Mouse (Mus musculus) myocyte (in vitro differentiated cells): ENCODE data around the gene Abhd2. TPM values are rescaled to one million over a fixed set of nuclear protein-coding genes. Genes with fewer than 3 reads are reported as not detected.

Experiments used
- H3K27me3 ChIP-seq: one replicate; pipeline ENCODE4 v1.6.1; 2011; ENCODE audit not compliant: control insufficient read depth, insufficient read depth, insufficient read length
- H3K36me3 ChIP-seq: one replicate; pipeline ENCODE4 v1.6.1; 2011; ENCODE audit not compliant: control insufficient read depth, insufficient read depth
- H3K4me2 ChIP-seq: one replicate; pipeline ENCODE4 v1.6.1; 2011; ENCODE audit warnings: low read depth, control low read depth
- H3K4me3 ChIP-seq: one replicate; pipeline ENCODE4 v1.5.1; 2011; ENCODE audit warnings: mild to moderate bottlenecking, control low read depth, moderate library complexity
- H3K79me2 ChIP-seq: one replicate; pipeline ENCODE4 v1.6.1; 2011; ENCODE audit not compliant: control insufficient read depth, insufficient read depth
- H3ac ChIP-seq: one replicate; pipeline ENCODE4 v1.6.1; 2011; ENCODE audit not compliant: control insufficient read depth, insufficient read length
- CEBPB ChIP-seq: IDR thresholded peaks from 2 replicates; pipeline ENCODE4 v1.6.1; 2011; ENCODE audit warnings: mild to moderate bottlenecking, moderate library complexity; ENCODE audit not compliant: poor library complexity, insufficient read depth, severe bottlenecking
- E2F4 ChIP-seq: IDR thresholded peaks from one replicate; pipeline ENCODE4 v1.6.1; 2011; ENCODE audit warnings: mild to moderate bottlenecking, control low read depth, moderate library complexity; ENCODE audit not compliant: insufficient read depth
- MAX ChIP-seq: IDR thresholded peaks from one replicate; pipeline ENCODE4 v1.6.1; 2011; ENCODE audit warnings: low read depth, mild to moderate bottlenecking, control low read depth
- MYOD1 ChIP-seq, 3 experiments: IDR thresholded peaks; one replicate each; pipeline ENCODE4 v1.6.1; 2011; ENCODE audit warnings: control low read depth in 2 of 3, low read depth in 2 of 3, mild to moderate bottlenecking in 2 of 3, moderate library complexity in 1 of 3; ENCODE audit not compliant: insufficient read length in 2 of 3, control insufficient read depth in 1 of 3
- MYOG ChIP-seq, 3 experiments: IDR thresholded peaks; one replicate each; pipeline ENCODE4 v1.6.1; 2011; ENCODE audit warnings: control low read depth in 2 of 3, low read depth in 2 of 3, mild to moderate bottlenecking in 2 of 3; ENCODE audit not compliant: insufficient read length in 2 of 3, control insufficient read depth in 1 of 3, insufficient read depth in 1 of 3
- POLR2A ChIP-seq: IDR thresholded peaks from one replicate; pipeline ENCODE4 v1.6.1; 2011; ENCODE audit warnings: low read depth, mild to moderate bottlenecking, control low read depth, moderate library complexity; ENCODE audit not compliant: insufficient read length
- POLR2AphosphoS2 ChIP-seq: IDR thresholded peaks from one replicate; pipeline ENCODE4 v1.6.1; 2011; ENCODE audit warnings: low read depth, control low read depth; ENCODE audit not compliant: insufficient read length
- REST ChIP-seq: IDR thresholded peaks from one replicate; pipeline ENCODE4 v1.6.1; 2011; ENCODE audit warnings: mild to moderate bottlenecking, control low read depth, moderate library complexity; ENCODE audit not compliant: insufficient read depth, insufficient read length
- SRF ChIP-seq: IDR thresholded peaks from one replicate; pipeline ENCODE4 v1.6.1; 2011; ENCODE audit warnings: low read depth; ENCODE audit not compliant: control insufficient read depth, insufficient read length
- TCF12 ChIP-seq: IDR thresholded peaks from one replicate; pipeline ENCODE4 v1.6.1; 2011; ENCODE audit warnings: mild to moderate bottlenecking, control low read depth; ENCODE audit not compliant: poor library complexity, insufficient read depth, severe bottlenecking
- TCF3 ChIP-seq: IDR thresholded peaks from one replicate; pipeline ENCODE4 v1.6.1; 2011; ENCODE audit warnings: low read depth, control low read depth; ENCODE audit not compliant: insufficient read length
- USF1 ChIP-seq: IDR thresholded peaks from one replicate; pipeline ENCODE4 v1.6.1; 2011; ENCODE audit warnings: low read depth, mild to moderate bottlenecking, control low read depth, moderate library complexity
- polyA plus RNA-seq: library from polyadenylated mRNA; unstranded; fragments of >200 nt; fragmentation: generic; extraction: Trizol; gene quantifications from one replicate; pipeline ENCODE4 v1.2.1, GENCODE M21; 2012; ENCODE audit warnings: missing spikeins

The Abhd2 gene
- polyA plus RNA-seq, 1 experiment = 16.9 TPM

DNA sequence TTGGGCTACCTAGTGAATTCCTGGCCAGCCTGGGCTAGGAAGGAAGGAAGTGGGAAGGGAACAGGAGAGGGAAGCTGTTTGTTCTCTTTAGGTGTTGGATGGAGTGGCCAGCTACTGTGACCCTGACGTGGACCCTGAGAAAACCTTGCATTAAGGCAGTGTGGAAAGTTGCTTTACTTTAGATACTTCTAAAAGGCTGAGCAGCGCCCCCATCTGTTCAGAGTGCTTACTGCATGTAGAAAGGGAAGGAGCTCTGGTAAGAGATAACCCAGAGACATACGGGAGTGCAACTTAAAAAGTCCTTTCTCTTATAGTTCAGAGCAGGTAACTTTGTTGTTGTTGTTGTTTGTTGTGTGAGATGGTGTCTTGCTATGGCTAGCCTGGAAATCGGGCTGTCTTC is 72.9 kb downstream of the Abhd2 start:
- Histone ChIP-seq H3K27me3 (no peaks in the 10 kb centered on the region), H3ac (no peak overlapping the region), H3K4me3 (no peak overlapping the region), H3K79me2 (no peaks in the 10 kb centered on the region), H3K36me3 (peaks cover 4% of the 10 kb centered on the region), H3K4me2 (no peak overlapping the region)
- TF ChIP-seq SRF (no peak), CEBPB (no peak), E2F4 (no peak), MAX (no peak), POLR2AphosphoS2 (no peak)

DNA sequence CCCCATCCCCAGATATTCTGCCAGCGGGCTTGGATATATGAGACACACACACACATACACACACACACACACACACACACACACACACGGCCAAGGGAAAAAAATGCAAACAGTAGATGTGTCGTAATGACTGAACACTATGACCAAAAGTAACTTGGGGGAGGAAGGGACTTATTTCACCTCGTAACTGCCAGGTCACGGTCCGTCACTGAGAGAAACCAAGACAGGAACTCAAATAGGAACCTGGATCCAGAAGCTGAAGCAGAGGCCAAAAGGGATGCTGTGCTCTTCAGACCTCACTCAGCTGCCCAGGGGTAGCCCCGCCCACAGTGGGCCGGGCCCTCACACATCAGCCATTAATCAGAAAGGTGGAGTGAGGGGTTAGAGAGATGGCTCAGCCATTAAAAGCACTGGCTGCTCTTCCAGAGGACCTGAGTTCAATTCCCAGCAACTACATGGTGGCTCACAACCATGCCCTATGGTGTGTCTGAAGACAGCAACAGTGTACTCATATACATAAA is 73.6 kb downstream of the Abhd2 start:
- TF ChIP-seq REST (no peak), POLR2AphosphoS2 (no peak), SRF (no peak), USF1 (no peak), TCF3 (no peak), TCF12 (no peak), MYOG (IDR thresholded peaks at IDR 0.05; ENCODE audit: control insufficient read depth in 1 of 3, insufficient read depth in 1 of 3, insufficient read length in 2 of 3, low read depth in 2 of 3) (no peak), E2F4 (no peak), POLR2A (no peak), CEBPB (no peak), MYOD1 (IDR thresholded peaks at IDR 0.05; ENCODE audit: control insufficient read depth in 1 of 3, insufficient read length in 2 of 3, low read depth in 2 of 3) (no peak), MAX (no peak)
- Histone ChIP-seq H3K36me3 (peaks cover 5% of the 10 kb centered on the region), H3K79me2 (no peaks in the 10 kb centered on the region), H3K4me2 (no peak overlapping the region), H3K27me3 (no peaks in the 10 kb centered on the region), H3K4me3 (no peak overlapping the region), H3ac (no peak overlapping the region)

DNA sequence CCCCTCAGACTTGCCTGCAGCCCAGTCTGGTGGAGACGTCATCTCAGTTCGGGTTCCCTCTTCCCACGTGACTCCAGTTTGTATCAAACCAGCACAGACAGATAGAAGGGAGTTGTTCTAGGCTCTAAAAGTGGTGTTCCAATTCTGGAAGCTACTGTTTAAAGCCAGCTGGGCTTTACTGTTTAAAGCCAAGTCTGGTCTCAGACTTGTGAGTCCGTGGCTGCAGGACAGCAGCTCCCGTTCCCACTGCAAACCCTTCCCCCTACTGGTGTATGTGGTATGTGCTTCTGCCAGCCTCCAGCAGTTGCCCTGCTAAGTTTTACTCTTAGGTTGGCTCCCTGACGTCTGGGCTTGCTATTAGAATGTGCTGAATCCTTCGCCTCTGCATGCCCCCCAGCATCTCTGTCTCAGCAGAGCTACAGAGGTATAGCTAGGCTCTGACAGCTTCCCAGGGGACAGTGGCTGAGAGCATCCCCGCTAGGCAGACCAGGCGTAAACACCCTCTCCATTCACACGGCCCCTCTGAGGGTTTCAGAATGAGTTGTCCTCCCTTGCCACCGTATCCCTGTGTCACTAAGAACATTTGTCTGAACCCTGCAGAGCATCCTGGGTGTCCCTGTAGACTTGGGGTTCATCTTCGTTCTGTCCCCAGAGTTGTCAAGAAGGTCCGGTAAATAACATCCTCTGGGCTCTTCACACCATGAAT is 74.3 kb downstream of the Abhd2 start:
- TF ChIP-seq E2F4 (no peak), SRF (no peak), TCF3 (no peak), POLR2A (no peak), CEBPB (no peak), USF1 (no peak), MYOG (IDR thresholded peaks at IDR 0.05; ENCODE audit: control insufficient read depth in 1 of 3, insufficient read depth in 1 of 3, insufficient read length in 2 of 3, low read depth in 2 of 3) (no peak), POLR2AphosphoS2 (no peak), MYOD1 (IDR thresholded peaks at IDR 0.05; ENCODE audit: control insufficient read depth in 1 of 3, insufficient read length in 2 of 3, low read depth in 2 of 3) (no peak), TCF12 (no peak), REST (no peak), MAX (no peak)
- no peak overlapping the region for H3K4me3 ChIP-seq
- no peak overlapping the region for H3K4me2 ChIP-seq
- no peaks in the 10 kb centered on the region for H3K27me3 ChIP-seq
- no peak overlapping the region for H3ac ChIP-seq
- no peaks in the 10 kb centered on the region for H3K79me2 ChIP-seq
- peaks cover 10% of the 10 kb centered on the region for H3K36me3 ChIP-seq

DNA sequence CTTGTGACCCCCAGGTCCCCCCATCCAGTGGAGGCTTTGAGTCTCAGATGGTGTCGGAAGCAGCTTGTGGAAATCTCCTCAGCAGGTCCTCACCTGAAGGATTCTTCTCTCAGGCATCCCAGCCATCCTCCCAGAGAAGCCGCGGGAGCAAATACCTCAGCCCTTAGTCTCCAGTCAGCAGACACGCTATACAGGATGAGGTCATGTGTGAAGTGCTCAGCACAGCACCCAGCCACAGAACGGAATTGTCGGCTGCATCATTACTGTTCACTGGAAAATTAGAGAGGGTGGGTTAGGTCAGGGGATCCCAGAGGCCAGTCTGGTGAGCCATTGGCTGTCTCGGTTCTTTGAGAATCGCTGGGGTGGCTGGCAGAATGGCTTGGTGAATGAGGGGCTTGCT is 75.8 kb downstream of the Abhd2 start:
- no peak overlapping the region for H3K4me3 ChIP-seq
- H3K36me3 ChIP-seq = peaks cover 10% of the 10 kb centered on the region
- TF ChIP-seq POLR2A (no peak), E2F4 (no peak), MYOG (IDR thresholded peaks at IDR 0.05; ENCODE audit: control insufficient read depth in 1 of 3, insufficient read depth in 1 of 3, insufficient read length in 2 of 3, low read depth in 2 of 3) (no peak), POLR2AphosphoS2 (no peak), SRF (no peak)
- no peak overlapping the region for H3K4me2 ChIP-seq
- no peak overlapping the region for H3ac ChIP-seq
- H3K27me3 ChIP-seq = no peaks in the 10 kb centered on the region
- H3K79me2 ChIP-seq = no peaks in the 10 kb centered on the region

DNA sequence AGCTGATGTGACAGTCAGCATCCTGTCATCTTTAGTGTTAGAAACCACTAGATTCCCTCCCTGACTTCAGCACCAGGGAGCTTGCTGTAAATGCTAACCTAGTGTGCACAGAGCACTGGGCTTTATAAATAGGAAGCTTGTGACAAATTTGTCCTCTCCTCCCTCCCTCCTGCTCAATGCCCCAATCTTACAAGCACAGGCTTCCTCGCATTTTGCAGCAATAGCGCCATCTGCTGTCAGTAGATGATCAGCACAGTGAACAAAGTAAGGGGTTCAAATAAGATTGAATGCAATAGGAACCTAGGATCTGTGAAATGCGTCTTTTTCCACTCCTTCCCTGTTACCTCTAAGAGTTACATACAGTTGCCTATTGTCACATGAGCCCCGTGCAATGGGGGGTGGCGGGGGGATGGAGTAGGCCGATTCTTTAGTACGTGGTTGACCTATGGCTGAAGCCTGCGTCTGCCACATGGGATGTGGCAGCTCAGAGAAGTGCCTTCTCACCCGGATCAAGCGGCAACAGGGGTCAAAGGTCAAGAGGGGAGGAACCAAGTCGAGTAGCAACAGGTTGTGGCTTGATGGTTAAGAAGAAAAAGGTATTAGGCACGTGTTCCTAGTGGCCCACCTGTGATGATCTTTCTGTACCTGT is 76.9 kb downstream of the Abhd2 start:
- no peaks in the 10 kb centered on the region for H3K79me2 ChIP-seq
- peaks cover 10% of the 10 kb centered on the region for H3K36me3 ChIP-seq
- H3K4me3 ChIP-seq = no peak overlapping the region
- no peak overlapping the region for H3ac ChIP-seq
- TF ChIP-seq CEBPB = no peak
- no peak for TF ChIP-seq MYOG (IDR thresholded peaks at IDR 0.05; ENCODE audit: control insufficient read depth in 1 of 3, insufficient read depth in 1 of 3, insufficient read length in 2 of 3, low read depth in 2 of 3)
- TF ChIP-seq TCF12 = no peak
- TF ChIP-seq POLR2AphosphoS2 = no peak
- no peak for TF ChIP-seq E2F4
- no peak for TF ChIP-seq USF1
- TF ChIP-seq MYOD1 (IDR thresholded peaks at IDR 0.05; ENCODE audit: control insufficient read depth in 1 of 3, insufficient read length in 2 of 3, low read depth in 2 of 3) = no peak
- no peak for TF ChIP-seq TCF3
- TF ChIP-seq MAX = no peak
- TF ChIP-seq POLR2A = no peak
- no peak for TF ChIP-seq SRF
- no peak for TF ChIP-seq REST
- no peaks in the 10 kb centered on the region for H3K27me3 ChIP-seq
- H3K4me2 ChIP-seq = no peak overlapping the region
